Comparison of ENCODE assay signal across 11 mouse cellular contexts in the genomic region with DNA sequence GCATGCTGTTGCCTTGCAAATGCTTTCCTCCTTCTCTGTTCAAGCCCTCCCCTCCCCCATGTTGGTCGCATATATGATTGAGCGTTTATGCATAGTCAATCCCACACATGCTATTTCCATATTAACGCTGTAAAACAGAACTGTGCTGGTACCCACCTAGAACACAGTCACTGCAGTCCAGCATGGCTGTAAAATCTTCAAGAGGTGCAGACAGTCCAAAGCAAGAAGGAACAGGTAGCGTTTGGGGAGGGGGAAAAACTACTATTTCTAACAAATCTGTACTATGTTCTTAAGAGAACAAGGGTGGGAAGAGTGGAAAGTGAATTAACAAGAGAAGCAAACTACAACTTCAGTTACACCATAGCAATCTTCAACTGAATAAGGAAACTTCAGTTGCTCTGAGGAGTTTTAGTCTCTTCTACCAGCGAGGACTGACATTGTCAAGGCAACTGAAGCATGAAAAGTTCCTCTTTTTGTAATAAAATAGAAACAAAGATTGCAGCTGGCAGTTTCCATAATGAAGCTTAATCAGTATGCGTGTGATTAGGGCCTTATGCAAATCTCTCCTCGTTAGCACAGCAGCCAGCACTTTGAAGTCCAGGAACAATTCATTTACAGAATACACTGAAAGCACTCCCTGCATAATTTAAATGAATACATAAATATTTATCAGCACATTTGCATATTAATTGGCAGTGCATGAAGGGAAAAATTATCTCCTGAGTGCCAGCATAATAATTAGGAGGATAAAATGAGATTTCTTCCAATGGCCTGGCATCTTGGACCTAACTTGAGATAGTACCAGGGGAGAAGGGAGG.
DNase-seq lines count a peak whose midpoint lies in the region; ATAC-seq and TF ChIP-seq lines count a peak whose summit lies in the region.
"Had no signal": no experiment of that assay in that cellular context is flagged by ENCODE, and none has a peak within 500 bp of the region (broad histone marks: within the 10 kb centered on the region; RNA-seq: fewer than 3 reads in every experiment).

No protein-coding gene starts in this region.

- H3K4me1 ChIP-seq in MEL (ENCODE audit: control insufficient read depth in 1 of 2, insufficient read depth in 2 of 2, low read length in 2 of 2), result peaks cover 7 to 11% of the 10 kb centered on the region in 2 experiments

- H3K27ac ChIP-seq in MEL (ENCODE audit: control insufficient read depth, low read depth, low read length), result peak overlapping the region; percentile 72
- H3K27ac ChIP-seq in layer of hippocampus, adult 2 months, result peak overlapping the region; percentile 80
- no peak overlapping the region for H3K27ac ChIP-seq in gastrocnemius, adult 2 months
- H3K27ac ChIP-seq: heart, embryonic 15.5 days; liver, embryonic 15.5 days had no signal

- H3K9ac ChIP-seq in MEL (ENCODE audit: control insufficient read depth, low read depth, low read length, poor library complexity, severe bottlenecking), result peak overlapping the region; percentile 50
- H3K9ac ChIP-seq: heart, embryonic 15.5 days; liver, embryonic 15.5 days had no signal

- peak; percentile 57 to 65; a peak in 3 of 4 replicates for TF ChIP-seq EP300 in MEL (IDR thresholded peaks at IDR 0.05; ENCODE audit: low read depth in 1 of 2, low read length in 2 of 2)

- TF ChIP-seq POLR2A in MEL (IDR thresholded peaks at IDR 0.05; ENCODE audit: control insufficient read depth in 1 of 2, insufficient read depth in 1 of 2, low read depth in 1 of 2, low read length in 2 of 2, poor library complexity in 1 of 2), result no peak

- no peaks in the 10 kb centered on the region for H3K27me3 ChIP-seq in MEL (ENCODE audit: control insufficient read depth in 1 of 2, insufficient read depth in 2 of 2, low read length in 2 of 2)
- H3K27me3 ChIP-seq: heart, embryonic 15.5 days; liver, embryonic 15.5 days had no signal

- no peak for TF ChIP-seq RAD21 in MEL (IDR thresholded peaks at IDR 0.05; ENCODE audit: low read depth, low read length)

- peak overlapping the region; percentile 24 to 46 for H3K4me3 ChIP-seq in MEL (ENCODE audit: control insufficient read depth in 1 of 2, insufficient read depth in 1 of 2, low read depth in 2 of 2, low read length in 2 of 2)
- peak overlapping the region; percentile 46 for H3K4me3 ChIP-seq in layer of hippocampus, adult 2 months
- no peak overlapping the region for H3K4me3 ChIP-seq in gastrocnemius, adult 2 months
- H3K4me3 ChIP-seq: heart, embryonic 15.5 days; liver, embryonic 15.5 days had no signal

- no peaks in the 10 kb centered on the region; the same call in 1 of the 2 replicates for H3K79me2 ChIP-seq in MEL (ENCODE audit: control insufficient read depth, insufficient read depth, low read length, poor library complexity)

- DNase-seq in MEL (ENCODE audit: low read depth, low spot score), result peak; percentile 87
- DNase-seq in c-Kit-positive CD71-negative TER-119-negative erythroid progenitor cells, embryonic 14.5 days (ENCODE audit: low read depth), result peak; percentile 12
- peak; percentile 27 to 88 for DNase-seq in layer of hippocampus, adult 2 months (ENCODE audit: low spot score in 2 of 2)
- DNase-seq in thymus, postnatal 0 days (ENCODE audit: low spot score), result no peak
- no peak for DNase-seq in thymus, postnatal 4 days
- no peak for DNase-seq in gastrocnemius, adult 2 months
- DNase-seq: adrenal gland, adult 2 months had no signal

- no peaks in the 10 kb centered on the region for H3K9me3 ChIP-seq in MEL (replicated peaks; ENCODE audit: insufficient read depth, low read length)
- H3K9me3 ChIP-seq: heart, embryonic 15.5 days; liver, embryonic 15.5 days had no signal

- peaks cover 0 to 19% of the 10 kb centered on the region in 2 experiments; a peak in 2 of 4 replicates for H3K36me3 ChIP-seq in MEL (ENCODE audit: control insufficient read depth in 1 of 2, insufficient read depth in 2 of 2, low read length in 2 of 2)
- H3K36me3 ChIP-seq: heart, embryonic 15.5 days; liver, embryonic 15.5 days had no signal

- peak; percentile 59 for ATAC-seq in monocyte, adult 5-6 weeks (replicated peaks; ENCODE audit: insufficient number of reproducible peaks, low FRiP score, low TSS enrichment, poor library complexity, severe bottlenecking)
- ATAC-seq in erythroid progenitor cell, adult 5-6 weeks (replicated peaks; ENCODE audit: low FRiP score, poor library complexity, severe bottlenecking), result no peak

- no peak for TF ChIP-seq CTCF in MEL (IDR thresholded peaks at IDR 0.05 in 2 of 3, conservative IDR thresholded peaks at IDR 0.05 in 1 of 3; ENCODE audit: control insufficient read depth in 1 of 3, insufficient read depth in 1 of 3, low read depth in 2 of 3, low read length in 3 of 3, poor library complexity in 1 of 3, severe bottlenecking in 1 of 3)
- TF ChIP-seq CTCF in layer of hippocampus, adult 2 months (conservative IDR thresholded peaks at IDR 0.05), result no peak
- TF ChIP-seq CTCF in gastrocnemius, adult 2 months (IDR thresholded peaks at IDR 0.05), result no peak

- intact Hi-C loops in gastrocnemius, adult 2 months (cut with DNase I), result no loop called here

TF ChIP-seq in MEL, 35 proteins besides CTCF, POLR2A, EP300 and RAD21:
- TF ChIP-seq RCOR1 (IDR thresholded peaks at IDR 0.05; ENCODE audit: low read depth, low read length), result peak; percentile 79
- peak; percentile 86 for TF ChIP-seq TBP (IDR thresholded peaks at IDR 0.05; ENCODE audit: low read depth, low read length)
- peak; percentile 61; the same call in 1 of the 2 replicates for TF ChIP-seq SIN3A (IDR thresholded peaks at IDR 0.05; ENCODE audit: low read length)
- TF ChIP-seq E2F4 (IDR thresholded peaks at IDR 0.05; ENCODE audit: borderline replicate concordance, low read depth, low read length), result no peak
- TF ChIP-seq MXI1 (IDR thresholded peaks at IDR 0.05; ENCODE audit: low read depth, low read length), result no peak
- TF ChIP-seq TCF12 (IDR thresholded peaks at IDR 0.05; ENCODE audit: low read depth, low read length), result 0 out of 2 replicates have a peak, but pooled peaks have one; percentile 19
- no peak for TF ChIP-seq HCFC1 (IDR thresholded peaks at IDR 0.05; ENCODE audit: low read depth, low read length)
- TF ChIP-seq GATA1 (IDR thresholded peaks at IDR 0.05; ENCODE audit: low read depth, low read length), result peak; percentile 79
- peak; percentile 80; the same call in 1 of the 2 replicates for TF ChIP-seq ETS1 (IDR thresholded peaks at IDR 0.05; ENCODE audit: low read depth, low read length)
- no peak for TF ChIP-seq NELFE (IDR thresholded peaks at IDR 0.05; ENCODE audit: low read depth, low read length)
TF ChIP-seq in MEL: peak in this region for 6.

Comparison
In these comparisons a context has a peak if more than half of its experiments do, and no peak if none do; other contexts are left out.
1. DNase-seq: peak in MEL (single experiment), c-Kit-positive CD71-negative TER-119-negative erythroid progenitor cells, embryonic 14.5 days (single experiment) and layer of hippocampus, adult 2 months (2 of 2); none in thymus, postnatal 0 days (single experiment), thymus, postnatal 4 days (single experiment) and gastrocnemius, adult 2 months (single experiment).